Mouse (Mus musculus) heart, postnatal 0 days (tissue): ENCODE results near the gene Fbxo3.

Experiments
- CTCF ChIP-seq: IDR thresholded peaks from 2 replicates; pipeline ENCODE4 v1.5.1; 2016; ENCODE audit warnings: antibody characterized with exemption, control low read depth, low read depth
- EP300 ChIP-seq: IDR thresholded peaks from 2 replicates; pipeline ENCODE4 v1.6.1; 2016; ENCODE audit warnings: antibody characterized with exemption, low read depth

DNA sequence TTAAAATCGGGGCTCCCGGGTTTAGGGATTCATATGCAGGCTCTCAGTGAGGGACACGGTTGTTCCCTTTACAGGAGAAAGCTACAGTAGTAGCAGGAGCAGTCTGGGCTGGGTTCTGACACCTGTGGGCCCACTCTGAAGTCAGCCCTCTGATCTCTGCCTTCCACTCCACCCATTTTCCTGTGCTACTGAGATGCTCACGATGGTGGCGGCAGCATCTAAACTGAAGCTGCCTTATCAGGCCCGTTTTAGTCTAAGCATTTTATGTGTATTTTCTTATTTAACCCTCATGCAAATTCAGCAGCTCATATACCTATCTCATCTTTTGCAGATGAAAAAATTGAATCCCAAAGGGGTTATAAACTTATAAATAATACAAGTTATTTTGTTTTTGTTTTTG is 77.3 kb downstream of the Fbxo3 start:
- TF ChIP-seq CTCF (no peak), EP300 (no peak)
